Mouse (Mus musculus) lung, postnatal 0 days (tissue): Measurements from ENCODE around the gene Umad1.

Experiments
- CTCF ChIP-seq: IDR thresholded peaks from 2 replicates; pipeline ENCODE4 v1.5.1; 2016; ENCODE audit warnings: antibody characterized with exemption, mild to moderate bottlenecking
- EP300 ChIP-seq: IDR thresholded peaks from 2 replicates; pipeline ENCODE4 v1.6.1; 2016; ENCODE audit warnings: antibody characterized with exemption, mild to moderate bottlenecking, control low read depth

DNA sequence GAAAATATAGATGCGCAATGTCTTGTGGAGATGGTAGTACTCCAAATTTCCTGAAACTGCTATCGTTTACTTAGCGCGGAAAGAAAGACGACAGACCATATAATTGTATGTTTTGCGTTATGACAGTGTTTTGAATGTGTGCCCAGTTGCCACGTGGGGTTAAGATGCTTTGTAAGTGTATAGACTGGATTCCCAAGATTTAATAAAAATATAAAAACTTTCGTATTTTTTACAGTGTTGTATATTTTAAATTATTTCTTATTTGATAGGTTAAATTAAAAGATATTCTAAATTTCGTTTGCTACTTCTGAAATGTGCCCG, 49.3 kb upstream of the Umad1 start:
- no peak for TF ChIP-seq CTCF
- TF ChIP-seq EP300 = no peak
